Mouse (Mus musculus): ENCODE measurements around the gene Cavin1. TPM values are rescaled to one million over a fixed set of nuclear protein-coding genes. Genes with fewer than 3 reads are reported as not detected.

Gene Cavin1
- polyA plus RNA-seq, 1 experiment from 2014 or later, result 143 TPM

GRCm38 (mm10) chr11:100994233-100994632 lies 23.5 kb upstream of the Cavin1 start:
- Histone ChIP-seq H3K4me2 (ENCODE audit: low read length) (no peak overlapping the region), H3K4me3 (replicated peaks; ENCODE audit: low read depth, low read length) (no peak overlapping the region), H3K27me3 (ENCODE audit: insufficient read depth, low read length) (no peaks in the 10 kb centered on the region), H3K27ac (no peak overlapping the region), H3K9ac (ENCODE audit: low read depth, low read length) (no peak overlapping the region), H3K9me3 (replicated peaks; ENCODE audit: low read length) (no peaks in the 10 kb centered on the region), H3K36me3 (ENCODE audit: insufficient read depth, low read length) (no peaks in the 10 kb centered on the region), H3K4me1 (replicated peaks; ENCODE audit: insufficient read depth, low read length) (no peaks in the 10 kb centered on the region)
- no peak for TF ChIP-seq CTCF (IDR thresholded peaks at IDR 0.05; ENCODE audit: low read depth)
- ATAC-seq (replicated peaks; ENCODE audit: low FRiP score, low read depth) (no peak), DNase-seq (ENCODE audit: low spot score) (no peak)
- 57% methylated on average over 9 of the region's 9 CpGs for WGBS

GRCm38 (mm10) chr11:100993437-100993836 lies 22.8 kb upstream of the Cavin1 start:
- Histone ChIP-seq H3K4me3 (replicated peaks; ENCODE audit: low read depth, low read length) (no peak overlapping the region), H3K9ac (ENCODE audit: low read depth, low read length) (no peak overlapping the region), H3K9me3 (replicated peaks; ENCODE audit: low read length) (no peaks in the 10 kb centered on the region), H3K36me3 (ENCODE audit: insufficient read depth, low read length) (no peaks in the 10 kb centered on the region), H3K27ac (no peak overlapping the region), H3K27me3 (ENCODE audit: insufficient read depth, low read length) (no peaks in the 10 kb centered on the region), H3K4me2 (ENCODE audit: low read length) (no peak overlapping the region), H3K4me1 (replicated peaks; ENCODE audit: insufficient read depth, low read length) (no peaks in the 10 kb centered on the region)
- DNase-seq (ENCODE audit: low spot score) (no peak), ATAC-seq (replicated peaks; ENCODE audit: low FRiP score, low read depth) (no peak)
- WGBS, result 71% methylated on average over 2 of the region's 2 CpGs
- TF ChIP-seq CTCF (IDR thresholded peaks at IDR 0.05; ENCODE audit: low read depth), result no peak

- Histone ChIP-seq H3K27me3 (ENCODE audit: insufficient read depth, low read length) (no peaks in the 10 kb centered on the region), H3K9ac (ENCODE audit: low read depth, low read length) (no peak overlapping the region), H3K4me2 (ENCODE audit: low read length) (no peak overlapping the region), H3K4me1 (replicated peaks; ENCODE audit: insufficient read depth, low read length) (no peaks in the 10 kb centered on the region), H3K36me3 (ENCODE audit: insufficient read depth, low read length) (no peaks in the 10 kb centered on the region), H3K27ac (no peak overlapping the region), H3K9me3 (replicated peaks; ENCODE audit: low read length) (no peaks in the 10 kb centered on the region), H3K4me3 (replicated peaks; ENCODE audit: low read depth, low read length) (no peak overlapping the region)
- no peak for DNase-seq (ENCODE audit: low spot score)
- ATAC-seq (replicated peaks; ENCODE audit: low FRiP score, low read depth), result no peak
- 33% methylated on average over 6 of the region's 6 CpGs for WGBS
- no peak for TF ChIP-seq CTCF (IDR thresholded peaks at IDR 0.05; ENCODE audit: low read depth)
Observed at GRCm38 (mm10) chr11:100991027-100991534, 20.4 kb upstream of the Cavin1 start.

- Histone ChIP-seq H3K9ac (ENCODE audit: low read depth, low read length) (no peak overlapping the region), H3K27me3 (ENCODE audit: insufficient read depth, low read length) (no peaks in the 10 kb centered on the region), H3K4me3 (replicated peaks; ENCODE audit: low read depth, low read length) (no peak overlapping the region), H3K36me3 (ENCODE audit: insufficient read depth, low read length) (no peaks in the 10 kb centered on the region), H3K4me1 (replicated peaks; ENCODE audit: insufficient read depth, low read length) (no peaks in the 10 kb centered on the region), H3K9me3 (replicated peaks; ENCODE audit: low read length) (no peaks in the 10 kb centered on the region), H3K27ac (no peak overlapping the region), H3K4me2 (ENCODE audit: low read length) (no peak overlapping the region)
- WGBS, result 60% methylated on average over 2 of the region's 2 CpGs
- TF ChIP-seq CTCF (IDR thresholded peaks at IDR 0.05; ENCODE audit: low read depth), result no peak
- ATAC-seq (replicated peaks; ENCODE audit: low FRiP score, low read depth), result no peak
- DNase-seq (ENCODE audit: low spot score), result no peak
Observed at GRCm38 (mm10) chr11:100989666-100990065, 19.0 kb upstream of the Cavin1 start.

- DNase-seq (ENCODE audit: low spot score) (no peak), ATAC-seq (replicated peaks; ENCODE audit: low FRiP score, low read depth) (no peak)
Observed at GRCm38 (mm10) chr11:100988674-100989073, 18.0 kb upstream of the Cavin1 start.

GRCm38 (mm10) chr11:100985607-100986006 lies 14.9 kb upstream of the Cavin1 start:
- ATAC-seq (replicated peaks; ENCODE audit: low FRiP score, low read depth), result no peak
- peak; percentile 55 for TF ChIP-seq CTCF (IDR thresholded peaks at IDR 0.05; ENCODE audit: low read depth)

More at GRCm38 (mm10) chr11:100988674-100989073, 18.0 kb upstream of the Cavin1 start:
- TF ChIP-seq CTCF (IDR thresholded peaks at IDR 0.05; ENCODE audit: low read depth), result no peak
- H3K9me3 ChIP-seq (replicated peaks; ENCODE audit: low read length), result no peaks in the 10 kb centered on the region
- WGBS, result 88% methylated on average over 3 of the region's 3 CpGs
- no peak overlapping the region for H3K9ac ChIP-seq (ENCODE audit: low read depth, low read length)
- H3K4me1 ChIP-seq (replicated peaks; ENCODE audit: insufficient read depth, low read length), result no peaks in the 10 kb centered on the region
- no peak overlapping the region for H3K27ac ChIP-seq
- H3K4me2 ChIP-seq (ENCODE audit: low read length), result no peak overlapping the region
- no peaks in the 10 kb centered on the region for H3K36me3 ChIP-seq (ENCODE audit: insufficient read depth, low read length)
- H3K4me3 ChIP-seq (replicated peaks; ENCODE audit: low read depth, low read length), result no peak overlapping the region
- no peaks in the 10 kb centered on the region for H3K27me3 ChIP-seq (ENCODE audit: insufficient read depth, low read length)

GRCm38 (mm10) chr11:100983778-100984131 lies 13.1 kb upstream of the Cavin1 start:
- no peaks in the 10 kb centered on the region for H3K4me1 ChIP-seq (replicated peaks; ENCODE audit: insufficient read depth, low read length)
- ATAC-seq (replicated peaks; ENCODE audit: low FRiP score, low read depth), result no peak
- H3K36me3 ChIP-seq (ENCODE audit: insufficient read depth, low read length), result no peaks in the 10 kb centered on the region
- H3K27me3 ChIP-seq (ENCODE audit: insufficient read depth, low read length), result no peaks in the 10 kb centered on the region
- WGBS, result 60% methylated on average over 7 of the region's 7 CpGs
- no peak overlapping the region for H3K27ac ChIP-seq
- H3K4me2 ChIP-seq (ENCODE audit: low read length), result peak overlapping the region; percentile 71; the same call in 1 of the 2 replicates
- DNase-seq (ENCODE audit: low spot score), result no peak
- 0 out of 2 replicates have a peak overlapping the region, but pooled peaks have one; percentile 55 for H3K9ac ChIP-seq (ENCODE audit: low read depth, low read length)
- no peaks in the 10 kb centered on the region for H3K9me3 ChIP-seq (replicated peaks; ENCODE audit: low read length)
- no peak for TF ChIP-seq CTCF (IDR thresholded peaks at IDR 0.05; ENCODE audit: low read depth)
- no peak overlapping the region; the same call in 1 of the 2 replicates for H3K4me3 ChIP-seq (replicated peaks; ENCODE audit: low read depth, low read length)

More at GRCm38 (mm10) chr11:100985607-100986006, 14.9 kb upstream of the Cavin1 start:
- DNase-seq (ENCODE audit: low spot score), result no peak
- H3K4me3 ChIP-seq (replicated peaks; ENCODE audit: low read depth, low read length), result no peak overlapping the region
- no peaks in the 10 kb centered on the region for H3K36me3 ChIP-seq (ENCODE audit: insufficient read depth, low read length)
- H3K9ac ChIP-seq (ENCODE audit: low read depth, low read length), result no peak overlapping the region
- no peak overlapping the region for H3K4me2 ChIP-seq (ENCODE audit: low read length)
- no peaks in the 10 kb centered on the region for H3K4me1 ChIP-seq (replicated peaks; ENCODE audit: insufficient read depth, low read length)
- no peaks in the 10 kb centered on the region for H3K27me3 ChIP-seq (ENCODE audit: insufficient read depth, low read length)
- WGBS, result 58% methylated on average over 3 of the region's 3 CpGs
- H3K9me3 ChIP-seq (replicated peaks; ENCODE audit: low read length), result no peaks in the 10 kb centered on the region
- H3K27ac ChIP-seq, result no peak overlapping the region
